In the genomic region with DNA sequence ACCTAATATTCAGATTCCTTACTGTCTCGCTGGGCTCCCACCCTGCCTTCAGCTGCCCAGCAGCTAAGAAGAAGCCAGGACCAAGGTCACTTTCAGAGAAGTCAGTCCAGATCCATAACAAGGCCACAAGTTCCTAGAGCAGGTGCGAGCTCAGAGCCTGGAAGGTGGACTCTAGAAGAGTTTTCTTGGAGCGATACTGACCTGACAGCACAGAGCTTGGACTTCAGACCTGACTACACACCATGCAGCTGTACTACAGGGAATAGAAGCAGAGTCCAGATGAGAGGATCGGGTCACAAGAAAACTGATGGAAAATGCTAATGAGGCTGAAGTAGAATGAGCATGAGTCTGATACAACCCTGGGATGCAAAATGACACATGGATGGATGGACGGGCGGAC, we compare ENCODE assay signal across 35 mouse cellular contexts. TPM values are rescaled to one million over a fixed set of nuclear protein-coding genes. Genes with fewer than 3 reads are reported as not detected.
DNase-seq lines count a peak whose midpoint lies in the region; ATAC-seq and TF ChIP-seq lines count a peak whose summit lies in the region.
"Had no signal": no experiment of that assay in that cellular context is flagged by ENCODE, and none has a peak within 500 bp of the region (broad histone marks: within the 10 kb centered on the region; RNA-seq: fewer than 3 reads in every experiment).

No protein-coding gene starts in this region.

- no peaks in the 10 kb centered on the region for H3K4me1 ChIP-seq in kidney, postnatal 0 days (replicated peaks; ENCODE audit: insufficient read depth, low read length)
- H3K4me1 ChIP-seq: embryonic facial prominence, embryonic 12.5 days; limb, embryonic 12.5 days had no signal

- H3K9me3 ChIP-seq in kidney, postnatal 0 days (replicated peaks; ENCODE audit: low read length): no peaks in the 10 kb centered on the region
- H3K9me3 ChIP-seq: embryonic facial prominence, embryonic 12.5 days; hindbrain, embryonic 13.5 days; limb, embryonic 12.5 days; liver, embryonic 13.5 days; neural tube, embryonic 12.5 days had no signal

- H3K4me3 ChIP-seq in layer of hippocampus, adult 2 months: no peak overlapping the region
- no peak overlapping the region for H3K4me3 ChIP-seq in kidney, postnatal 0 days (replicated peaks; ENCODE audit: low read depth, low read length)
- H3K4me3 ChIP-seq: embryonic facial prominence, embryonic 12.5 days; hindbrain, embryonic 13.5 days; limb, embryonic 12.5 days; liver, embryonic 13.5 days; neural tube, embryonic 12.5 days had no signal

- H3K27me3 ChIP-seq in kidney, postnatal 0 days (ENCODE audit: insufficient read depth, low read length): no peaks in the 10 kb centered on the region
- H3K27me3 ChIP-seq: embryonic facial prominence, embryonic 12.5 days; hindbrain, embryonic 13.5 days; limb, embryonic 12.5 days; liver, embryonic 13.5 days; neural tube, embryonic 12.5 days; Patski had no signal

- no peak overlapping the region for H3K9ac ChIP-seq in kidney, postnatal 0 days (ENCODE audit: low read depth, low read length)
- H3K9ac ChIP-seq: embryonic facial prominence, embryonic 12.5 days; hindbrain, embryonic 13.5 days; limb, embryonic 12.5 days; liver, embryonic 13.5 days; neural tube, embryonic 12.5 days had no signal

- H3K27ac ChIP-seq in layer of hippocampus, adult 2 months: peak overlapping the region; percentile 91
- H3K27ac ChIP-seq in kidney, postnatal 0 days: no peak overlapping the region; the same call in 1 of the 2 replicates
- H3K27ac ChIP-seq: embryonic facial prominence, embryonic 12.5 days; hindbrain, embryonic 13.5 days; limb, embryonic 12.5 days; liver, embryonic 13.5 days; neural tube, embryonic 12.5 days; stomach, postnatal 0 days had no signal

- DNase-seq in kidney, adult 11 months: peak; percentile 55
- DNase-seq in kidney, postnatal 14 days: no peak
- no peak for DNase-seq in layer of hippocampus, adult 2 months (ENCODE audit: low spot score in 2 of 2)
- no peak for DNase-seq in layer of hippocampus, adult 8-10 months (ENCODE audit: low spot score in 2 of 2)
- DNase-seq in kidney, postnatal 0 days (ENCODE audit: low spot score): no peak
- DNase-seq in yolk sac, embryonic 10.5 days (ENCODE audit: low spot score): peak; percentile 35
- DNase-seq: adrenal gland, postnatal 10 days; cerebellum, adult 8-10 months; cerebellum, postnatal 25 days; gastrocnemius, postnatal 25 days; heart, adult 11 months; heart, postnatal 4 days; layer of hippocampus, adult 9-11 months; liver, embryonic 13.5 days; lung, adult 2 months; lung, postnatal 10 days; right cerebral cortex, postnatal 4 days; thymus, adult 18-20 months; thymus, postnatal 25 days had no signal

- peak; percentile 60 for ATAC-seq in kidney, postnatal 0 days (replicated peaks; ENCODE audit: low FRiP score, low read depth)
- ATAC-seq in megakaryocyte, adult 5-6 weeks (ENCODE audit: poor library complexity, severe bottlenecking): no peak
- ATAC-seq: forebrain, embryonic 14.5 days; midbrain, embryonic 16.5 days; Patski had no signal

- WGBS in kidney, postnatal 0 days: 89% methylated on average over 6 of the region's 6 CpGs

- no peak overlapping the region for H3K4me2 ChIP-seq in kidney, postnatal 0 days (ENCODE audit: low read length)
- H3K4me2 ChIP-seq: embryonic facial prominence, embryonic 12.5 days; heart, embryonic 11.5 days; hindbrain, embryonic 13.5 days; limb, embryonic 12.5 days; liver, embryonic 13.5 days; midbrain, embryonic 11.5 days; neural tube, embryonic 12.5 days had no signal

- no peaks in the 10 kb centered on the region for H3K36me3 ChIP-seq in kidney, postnatal 0 days (ENCODE audit: insufficient read depth, low read length)
- H3K36me3 ChIP-seq: embryonic facial prominence, embryonic 12.5 days; hindbrain, embryonic 13.5 days; limb, embryonic 12.5 days; liver, embryonic 13.5 days; neural tube, embryonic 12.5 days had no signal

- TF ChIP-seq CTCF in layer of hippocampus, adult 2 months (conservative IDR thresholded peaks at IDR 0.05): no peak
- no peak for TF ChIP-seq CTCF in kidney, postnatal 0 days (IDR thresholded peaks at IDR 0.05; ENCODE audit: low read depth)

RNA-seq across cellular contexts. Expression of a gene that starts 6.3 kb away (rescaled TPM):
- 100 to 1,000 TPM; 713 to 750 TPM for total RNA-seq in layer of hippocampus, adult 2 months (2021)
- 100 to 1,000 TPM; 732 to 782 (median 741) TPM for total RNA-seq in layer of hippocampus, adult 8-10 months (2022)
- polyA plus RNA-seq in kidney, postnatal 0 days (2015; fragmentation: Nextera tagmentation; extraction: Ambion mirVana): 1,736 and 1,746 TPM in 2 replicates
- 1,372 and 1,486 TPM in 2 replicates for total RNA-seq in megakaryocyte, adult 5-6 weeks (2015)
- 248 and 320 TPM in 2 replicates for total RNA-seq in megakaryocyte, adult 5-6 weeks (2017)

RNA-seq across cellular contexts. Expression of a gene that starts 20.8 kb away (rescaled TPM):
- total RNA-seq in layer of hippocampus, adult 2 months (2021): not detected
- not detected for total RNA-seq in layer of hippocampus, adult 8-10 months (2022)
- polyA plus RNA-seq in kidney, postnatal 0 days (2015; fragmentation: Nextera tagmentation; extraction: Ambion mirVana): not detected in 2 replicates
- total RNA-seq in megakaryocyte, adult 5-6 weeks (2015): not detected in 2 replicates
- not detected in 2 replicates for total RNA-seq in megakaryocyte, adult 5-6 weeks (2017)
- total RNA-seq: adrenal gland, postnatal 10 days; gastrocnemius, postnatal 25 days; heart, postnatal 4 days; left cerebral cortex, postnatal 25 days; megakaryocyte progenitor cell, adult 5-6 weeks; MEL had no signal
- polyA plus RNA-seq: embryonic facial prominence, embryonic 12.5 days; heart, embryonic 11.5 days; heart, embryonic 16.5 days; limb, embryonic 12.5 days; liver, embryonic 13.5 days; lung, adult 2 months; neural tube, embryonic 12.5 days; Patski; spleen, adult 2 months had no signal

RNA-seq across cellular contexts. Expression of a gene that starts 42.5 kb away (rescaled TPM):
- 100 to 1,000 TPM; 169 to 174 TPM for total RNA-seq in layer of hippocampus, adult 2 months (2021)
- 100 to 1,000 TPM; 164 to 201 (median 183) TPM for total RNA-seq in layer of hippocampus, adult 8-10 months (2022)
- polyA plus RNA-seq in kidney, postnatal 0 days (2015; fragmentation: Nextera tagmentation; extraction: Ambion mirVana): 13.8 and 15.7 TPM in 2 replicates
- total RNA-seq in megakaryocyte, adult 5-6 weeks (2015): not detected in 2 replicates
- total RNA-seq in megakaryocyte, adult 5-6 weeks (2017): not detected in 2 replicates
- total RNA-seq: megakaryocyte progenitor cell, adult 5-6 weeks had no signal

RNA-seq across cellular contexts. Expression of a gene that starts 43.8 kb away (rescaled TPM):
- total RNA-seq in layer of hippocampus, adult 2 months (2021): not detected
- total RNA-seq in layer of hippocampus, adult 8-10 months (2022): not detected
- polyA plus RNA-seq in kidney, postnatal 0 days (2015; fragmentation: Nextera tagmentation; extraction: Ambion mirVana): not detected in 2 replicates
- not detected in 2 replicates for total RNA-seq in megakaryocyte, adult 5-6 weeks (2015)
- total RNA-seq in megakaryocyte, adult 5-6 weeks (2017): not detected in 2 replicates
- total RNA-seq: adrenal gland, postnatal 10 days; gastrocnemius, postnatal 25 days; heart, postnatal 4 days; left cerebral cortex, postnatal 25 days; megakaryocyte progenitor cell, adult 5-6 weeks; MEL had no signal
- polyA plus RNA-seq: embryonic facial prominence, embryonic 12.5 days; forebrain, embryonic 14.5 days; heart, embryonic 16.5 days; hindbrain, embryonic 13.5 days; limb, embryonic 12.5 days; liver, embryonic 13.5 days; lung, adult 2 months; midbrain, embryonic 11.5 days; midbrain, embryonic 16.5 days; neural tube, embryonic 12.5 days; spleen, adult 2 months had no signal

RNA-seq across cellular contexts. Expression of a gene that starts 52.6 kb away (rescaled TPM):
- not detected for total RNA-seq in layer of hippocampus, adult 2 months (2021)
- total RNA-seq in layer of hippocampus, adult 8-10 months (2022): not detected
- 0.12 and 0.17 TPM in 2 replicates for polyA plus RNA-seq in kidney, postnatal 0 days (2015; fragmentation: Nextera tagmentation; extraction: Ambion mirVana)
- total RNA-seq in megakaryocyte, adult 5-6 weeks (2015): not detected in 2 replicates
- not detected in 2 replicates for total RNA-seq in megakaryocyte, adult 5-6 weeks (2017)
- total RNA-seq: adrenal gland, postnatal 10 days; gastrocnemius, postnatal 25 days; megakaryocyte progenitor cell, adult 5-6 weeks; MEL had no signal
- polyA plus RNA-seq: midbrain, embryonic 11.5 days; spleen, adult 2 months had no signal

Comparison
In these comparisons a context has a peak if more than half of its experiments do, and no peak if none do; other contexts are left out.
1. DNase-seq: peak in kidney, adult 11 months (single experiment) and yolk sac, embryonic 10.5 days (single experiment); none in kidney, postnatal 14 days (single experiment), layer of hippocampus, adult 2 months (0 of 2), layer of hippocampus, adult 8-10 months (0 of 2) and kidney, postnatal 0 days (single experiment).
2. RNA of a gene that starts 42.5 kb away (total RNA-seq): 164 to 201 TPM in layer of hippocampus, adult 8-10 months and 169 to 174 TPM in layer of hippocampus, adult 2 months; not detected in megakaryocyte, adult 5-6 weeks; every median in the first group is over 100 times any median in the second.